Mouse (Mus musculus): ENCODE measurements around the gene Cdkl3. TPM values are rescaled to one million over a fixed set of nuclear protein-coding genes. Genes with fewer than 3 reads are reported as not detected.

Gene Cdkl3
- 28.8 and 32.9 TPM in 2 replicates for polyA plus RNA-seq (2014; fragmentation: Nextera tagmentation; extraction: Ambion mirVana)

DNA sequence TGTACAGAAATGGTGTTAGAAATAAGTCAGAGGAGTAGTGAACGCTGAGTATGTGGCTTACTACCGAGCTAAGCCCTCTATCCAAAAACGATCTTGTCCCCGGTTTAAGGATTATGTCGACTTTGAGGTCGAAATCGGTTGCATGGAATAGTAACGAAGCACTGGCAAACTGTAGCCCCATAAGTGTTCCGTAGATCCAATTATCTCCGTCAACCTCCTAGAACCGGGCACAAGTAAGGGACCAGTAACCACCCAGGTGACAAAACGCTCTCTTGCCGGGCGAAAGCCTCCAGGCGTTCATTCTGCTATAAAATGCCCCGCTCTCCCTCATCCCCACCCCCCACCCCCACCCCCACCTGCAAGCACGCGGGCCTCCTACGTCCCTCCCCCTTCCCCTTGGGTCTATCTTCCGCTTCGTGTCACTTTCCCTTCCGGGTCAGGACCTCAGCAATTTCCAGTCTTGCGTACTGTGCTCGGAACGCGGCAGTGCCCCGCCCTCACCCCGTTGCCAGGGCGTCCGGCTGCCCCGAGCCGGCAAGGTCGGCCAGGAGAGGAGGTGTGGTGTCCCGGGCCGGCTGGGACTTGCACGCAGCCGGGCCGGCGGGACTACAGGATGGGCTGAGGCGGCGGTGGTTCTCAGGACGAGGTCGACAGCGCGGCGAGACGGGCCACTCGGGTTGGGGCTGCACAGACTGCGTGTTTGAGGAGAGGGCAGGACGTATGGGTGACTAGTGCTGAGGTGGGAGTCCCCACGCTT lies at the start of gene Cdkl3:
Gene Cdkl3 (plus strand): TSS at position 450 of the 757 bp plus-strand sequence.
- Histone ChIP-seq H3K36me3 (ENCODE audit: control insufficient read depth, insufficient read depth, low read length) (no peaks in the 10 kb centered on the region), H3K9ac (replicated peaks; ENCODE audit: low read length) (peak within 1 kb of the TSS; percentile 85), H3K4me1 (ENCODE audit: control insufficient read depth, insufficient read depth, low read length) (peaks cover 5% of the 10 kb centered on the region), H3K9me3 (ENCODE audit: control insufficient read depth, low read length) (no peaks in the 10 kb centered on the region), H3K27ac (replicated peaks; ENCODE audit: low read depth, low read length) (peak within 1 kb of the TSS; percentile 92), H3K4me3 (replicated peaks; ENCODE audit: low read depth, low read length) (peak within 1 kb of the TSS; percentile 84), H3K27me3 (ENCODE audit: control insufficient read depth, insufficient read depth, low read length) (no peaks in the 10 kb centered on the region), H3K4me2 (ENCODE audit: low read length) (peak within 1 kb of the TSS; percentile 83)
- DNase-seq: peak; percentile 96
- WGBS: under 1% methylated on average over 51 of the region's 51 CpGs
- peak; percentile 88 for ATAC-seq (ENCODE audit: low FRiP score, low TSS enrichment)

DNA sequence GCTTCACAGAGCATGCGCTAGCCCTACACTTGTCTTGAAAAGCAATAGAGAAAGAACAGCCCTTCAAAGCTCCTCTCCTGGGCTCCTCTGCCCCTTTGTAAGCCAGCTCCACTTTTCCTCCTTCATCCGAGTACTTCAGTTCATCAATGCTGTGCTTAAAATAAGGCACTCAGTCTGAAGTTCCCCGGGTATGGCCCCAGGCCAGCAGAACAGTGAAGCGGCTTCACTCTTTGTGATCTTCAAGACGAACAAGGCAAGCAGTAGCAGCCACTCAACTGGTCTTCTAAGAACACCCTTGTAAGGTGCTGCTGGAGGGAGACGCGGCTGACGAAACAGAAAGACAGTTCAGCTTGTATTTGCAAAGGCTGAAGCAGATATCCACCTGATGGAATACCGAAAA lies 47.9 kb upstream of the Cdkl3 start:
- Histone ChIP-seq H3K4me2 (ENCODE audit: low read length) (no peak overlapping the region), H3K36me3 (ENCODE audit: control insufficient read depth, insufficient read depth, low read length) (no peaks in the 10 kb centered on the region), H3K4me1 (ENCODE audit: control insufficient read depth, insufficient read depth, low read length) (no peaks in the 10 kb centered on the region), H3K27me3 (ENCODE audit: control insufficient read depth, insufficient read depth, low read length) (no peaks in the 10 kb centered on the region), H3K9ac (replicated peaks; ENCODE audit: low read length) (no peak overlapping the region), H3K4me3 (replicated peaks; ENCODE audit: low read depth, low read length) (no peak overlapping the region), H3K9me3 (ENCODE audit: control insufficient read depth, low read length) (0 out of 2 replicates have a peak, but pooled peaks cover 3% of the 10 kb centered on the region), H3K27ac (replicated peaks; ENCODE audit: low read depth, low read length) (no peak overlapping the region)
- ATAC-seq (ENCODE audit: low FRiP score, low TSS enrichment): no peak
- WGBS: 81% methylated on average over 9 of the region's 9 CpGs
- no peak for DNase-seq

DNA sequence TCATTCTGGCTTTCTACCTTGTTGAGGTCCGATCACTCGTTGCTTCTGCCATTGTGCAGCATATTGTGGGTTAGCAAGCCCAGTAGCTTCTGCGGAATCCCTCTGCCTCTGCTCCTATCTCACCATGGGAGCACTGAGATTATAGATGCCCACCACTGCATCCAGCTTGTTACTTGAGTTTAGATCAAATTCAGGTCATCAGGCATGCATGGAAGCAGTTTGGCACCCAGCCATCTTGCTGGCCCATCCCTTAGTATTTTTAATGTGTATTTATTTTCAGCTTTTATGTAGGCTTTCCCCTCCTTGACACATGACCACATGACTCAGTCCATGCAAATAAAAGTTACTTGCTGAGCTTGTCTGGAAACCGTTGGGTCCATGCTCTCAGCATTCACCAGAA lies 46.3 kb upstream of the Cdkl3 start:
- H3K4me3 ChIP-seq (replicated peaks; ENCODE audit: low read depth, low read length): no peak overlapping the region
- ATAC-seq (ENCODE audit: low FRiP score, low TSS enrichment) (no peak), DNase-seq (no peak)
- H3K4me1 ChIP-seq (ENCODE audit: control insufficient read depth, insufficient read depth, low read length): no peaks in the 10 kb centered on the region
- no peaks in the 10 kb centered on the region for H3K27me3 ChIP-seq (ENCODE audit: control insufficient read depth, insufficient read depth, low read length)
- H3K9ac ChIP-seq (replicated peaks; ENCODE audit: low read length): no peak overlapping the region
- H3K9me3 ChIP-seq (ENCODE audit: control insufficient read depth, low read length): 0 out of 2 replicates have a peak, but pooled peaks cover 3% of the 10 kb centered on the region
- 89% methylated on average over 4 of the region's 4 CpGs for WGBS
- no peaks in the 10 kb centered on the region for H3K36me3 ChIP-seq (ENCODE audit: control insufficient read depth, insufficient read depth, low read length)
- H3K27ac ChIP-seq (replicated peaks; ENCODE audit: low read depth, low read length): no peak overlapping the region
- H3K4me2 ChIP-seq (ENCODE audit: low read length): no peak overlapping the region

DNA sequence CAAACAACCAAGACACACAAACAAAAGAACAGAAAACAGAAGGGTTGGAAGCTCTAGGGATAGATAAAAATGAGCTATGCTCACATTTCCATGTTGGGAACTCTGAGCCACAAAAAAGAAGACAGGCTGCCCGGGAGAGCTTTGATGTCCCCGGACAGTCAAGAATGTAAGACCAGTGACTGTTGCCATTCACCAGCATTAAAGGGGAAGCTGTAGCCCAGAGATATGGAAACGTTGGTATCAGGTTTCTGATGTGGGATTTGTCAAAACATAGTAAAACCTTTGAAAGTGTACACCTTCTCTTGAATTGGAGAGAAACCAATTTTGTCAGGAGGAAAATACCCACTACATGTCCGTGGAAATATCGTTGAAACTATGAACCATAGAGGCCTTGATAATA lies 44.5 kb upstream of the Cdkl3 start:
- DNase-seq (no peak), ATAC-seq (ENCODE audit: low FRiP score, low TSS enrichment) (no peak)
- Histone ChIP-seq H3K36me3 (ENCODE audit: control insufficient read depth, insufficient read depth, low read length) (no peaks in the 10 kb centered on the region), H3K9ac (replicated peaks; ENCODE audit: low read length) (no peak overlapping the region), H3K4me1 (ENCODE audit: control insufficient read depth, insufficient read depth, low read length) (no peaks in the 10 kb centered on the region), H3K27me3 (ENCODE audit: control insufficient read depth, insufficient read depth, low read length) (no peaks in the 10 kb centered on the region), H3K4me3 (replicated peaks; ENCODE audit: low read depth, low read length) (no peak overlapping the region), H3K4me2 (ENCODE audit: low read length) (no peak overlapping the region), H3K27ac (replicated peaks; ENCODE audit: low read depth, low read length) (no peak overlapping the region), H3K9me3 (ENCODE audit: control insufficient read depth, low read length) (0 out of 2 replicates have a peak, but pooled peaks cover 3% of the 10 kb centered on the region)
- 83% methylated on average over 5 of the region's 5 CpGs for WGBS

DNA sequence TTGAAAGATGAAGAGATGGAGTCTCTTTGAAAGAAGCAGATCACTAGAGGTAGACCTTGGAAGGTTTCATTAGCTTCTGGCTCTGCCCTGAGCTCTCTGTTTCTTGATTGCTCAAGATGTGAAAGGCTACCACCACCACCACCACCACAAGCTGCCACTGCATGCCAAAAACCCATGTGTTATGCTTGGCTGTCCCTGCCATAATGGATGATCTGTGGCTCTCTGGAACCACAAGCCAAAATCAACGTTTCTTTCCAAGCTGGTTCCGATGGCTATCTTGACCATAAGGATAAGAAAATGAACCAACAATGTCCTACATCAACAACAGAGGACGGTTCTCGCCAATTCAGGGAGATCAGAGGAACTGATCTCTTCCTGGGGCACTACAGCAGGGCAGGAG lies 44.0 kb upstream of the Cdkl3 start:
- DNase-seq (no peak), ATAC-seq (ENCODE audit: low FRiP score, low TSS enrichment) (no peak)
- Histone ChIP-seq H3K4me1 (ENCODE audit: control insufficient read depth, insufficient read depth, low read length) (no peaks in the 10 kb centered on the region), H3K4me2 (ENCODE audit: low read length) (no peak overlapping the region), H3K4me3 (replicated peaks; ENCODE audit: low read depth, low read length) (no peak overlapping the region), H3K36me3 (ENCODE audit: control insufficient read depth, insufficient read depth, low read length) (no peaks in the 10 kb centered on the region), H3K27ac (replicated peaks; ENCODE audit: low read depth, low read length) (no peak overlapping the region), H3K9me3 (ENCODE audit: control insufficient read depth, low read length) (0 out of 2 replicates have a peak, but pooled peaks cover 3% of the 10 kb centered on the region), H3K27me3 (ENCODE audit: control insufficient read depth, insufficient read depth, low read length) (no peaks in the 10 kb centered on the region), H3K9ac (replicated peaks; ENCODE audit: low read length) (no peak overlapping the region)
- WGBS: 90% methylated on average over 4 of the region's 4 CpGs

DNA sequence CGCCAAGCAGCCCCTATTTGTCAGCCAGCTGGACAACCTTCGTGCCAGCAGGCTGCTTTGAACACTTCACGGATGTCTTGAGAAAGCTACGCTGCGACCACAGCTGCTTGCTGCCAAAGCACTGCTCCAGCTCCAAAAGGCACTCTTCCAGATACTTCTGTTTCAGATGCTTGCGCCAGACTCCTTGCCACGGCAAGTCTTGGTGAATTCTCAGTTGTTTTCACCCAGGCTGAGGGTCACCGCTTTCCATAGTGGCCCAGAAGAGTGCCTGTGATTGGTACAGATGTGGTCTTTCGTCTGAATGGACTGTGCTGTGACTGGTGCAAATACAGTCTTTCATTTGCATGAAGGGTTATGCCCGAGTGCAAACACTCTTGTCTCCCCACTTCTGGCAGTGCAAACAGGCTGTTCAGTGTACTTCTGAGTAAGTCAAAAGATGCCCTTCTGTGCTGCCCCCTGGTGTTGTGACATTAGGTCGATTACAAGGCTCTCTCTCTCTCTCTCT lies 43.0 kb upstream of the Cdkl3 start:
- H3K4me2 ChIP-seq (ENCODE audit: low read length): no peak overlapping the region
- ATAC-seq (ENCODE audit: low FRiP score, low TSS enrichment) (no peak), DNase-seq (no peak)
- H3K9me3 ChIP-seq (ENCODE audit: control insufficient read depth, low read length): 0 out of 2 replicates have a peak, but pooled peaks cover 3% of the 10 kb centered on the region
- H3K4me3 ChIP-seq (replicated peaks; ENCODE audit: low read depth, low read length): no peak overlapping the region
- no peak overlapping the region for H3K9ac ChIP-seq (replicated peaks; ENCODE audit: low read length)
- H3K27ac ChIP-seq (replicated peaks; ENCODE audit: low read depth, low read length): no peak overlapping the region
- 71% methylated on average over 11 of the region's 11 CpGs for WGBS
- H3K27me3 ChIP-seq (ENCODE audit: control insufficient read depth, insufficient read depth, low read length): no peaks in the 10 kb centered on the region
- H3K36me3 ChIP-seq (ENCODE audit: control insufficient read depth, insufficient read depth, low read length): no peaks in the 10 kb centered on the region
- no peaks in the 10 kb centered on the region for H3K4me1 ChIP-seq (ENCODE audit: control insufficient read depth, insufficient read depth, low read length)

DNA sequence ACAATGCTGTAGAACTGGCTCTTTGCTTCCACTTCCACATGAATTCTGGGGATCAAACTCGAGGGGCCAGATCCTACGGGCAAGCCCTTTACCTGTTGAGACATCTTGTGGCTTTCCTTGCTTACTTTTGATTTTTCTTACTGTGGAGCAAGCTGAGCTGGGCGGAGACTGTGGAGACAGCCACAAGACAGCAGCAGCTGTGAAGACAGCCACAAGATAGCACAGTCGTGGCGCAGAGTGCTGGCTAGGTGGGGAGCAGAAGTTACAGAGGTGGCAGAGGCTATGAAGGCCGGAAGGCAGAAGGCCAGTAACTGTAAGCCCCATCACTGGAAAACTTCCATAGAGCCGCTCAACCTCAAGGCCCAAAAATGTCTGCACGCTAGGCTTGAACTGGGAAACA lies 42.3 kb upstream of the Cdkl3 start:
- 0 out of 2 replicates have a peak, but pooled peaks cover 3% of the 10 kb centered on the region for H3K9me3 ChIP-seq (ENCODE audit: control insufficient read depth, low read length)
- H3K9ac ChIP-seq (replicated peaks; ENCODE audit: low read length): no peak overlapping the region
- no peak overlapping the region for H3K27ac ChIP-seq (replicated peaks; ENCODE audit: low read depth, low read length)
- H3K4me3 ChIP-seq (replicated peaks; ENCODE audit: low read depth, low read length): no peak overlapping the region
- H3K4me2 ChIP-seq (ENCODE audit: low read length): no peak overlapping the region
- ATAC-seq (ENCODE audit: low FRiP score, low TSS enrichment) (no peak), DNase-seq (no peak)
- H3K27me3 ChIP-seq (ENCODE audit: control insufficient read depth, insufficient read depth, low read length): no peaks in the 10 kb centered on the region
- 92% methylated on average over 8 of the region's 8 CpGs for WGBS
- H3K36me3 ChIP-seq (ENCODE audit: control insufficient read depth, insufficient read depth, low read length): no peaks in the 10 kb centered on the region
- no peaks in the 10 kb centered on the region for H3K4me1 ChIP-seq (ENCODE audit: control insufficient read depth, insufficient read depth, low read length)

DNA sequence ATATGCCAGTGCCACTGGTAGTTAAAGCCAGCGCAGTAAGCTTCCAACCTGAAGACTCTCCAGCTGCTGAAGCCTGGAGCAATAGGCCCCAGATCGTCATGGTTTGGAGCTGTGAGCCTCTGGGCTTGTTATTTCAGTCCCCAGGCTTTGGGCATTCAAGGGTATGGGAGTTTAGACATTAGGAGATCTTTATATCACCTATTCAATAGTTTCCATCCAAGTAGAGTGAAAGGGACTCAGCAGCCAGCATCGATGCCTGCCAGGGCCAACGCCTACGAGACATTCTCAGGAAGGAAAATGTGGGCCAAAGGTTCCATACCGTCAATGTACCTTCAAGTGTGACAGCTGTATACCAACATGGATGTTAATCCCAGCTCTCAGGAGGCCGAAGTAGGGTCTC lies 41.7 kb upstream of the Cdkl3 start:
- no peak overlapping the region for H3K4me2 ChIP-seq (ENCODE audit: low read length)
- H3K27ac ChIP-seq (replicated peaks; ENCODE audit: low read depth, low read length): no peak overlapping the region
- ATAC-seq (ENCODE audit: low FRiP score, low TSS enrichment): no peak
- no peak overlapping the region for H3K4me3 ChIP-seq (replicated peaks; ENCODE audit: low read depth, low read length)
- no peaks in the 10 kb centered on the region for H3K4me1 ChIP-seq (ENCODE audit: control insufficient read depth, insufficient read depth, low read length)
- no peaks in the 10 kb centered on the region for H3K36me3 ChIP-seq (ENCODE audit: control insufficient read depth, insufficient read depth, low read length)
- no peak overlapping the region for H3K9ac ChIP-seq (replicated peaks; ENCODE audit: low read length)
- no peak for DNase-seq
- H3K9me3 ChIP-seq (ENCODE audit: control insufficient read depth, low read length): 0 out of 2 replicates have a peak, but pooled peaks cover 3% of the 10 kb centered on the region
- 94% methylated on average over 7 of the region's 7 CpGs for WGBS
- H3K27me3 ChIP-seq (ENCODE audit: control insufficient read depth, insufficient read depth, low read length): no peaks in the 10 kb centered on the region

DNA sequence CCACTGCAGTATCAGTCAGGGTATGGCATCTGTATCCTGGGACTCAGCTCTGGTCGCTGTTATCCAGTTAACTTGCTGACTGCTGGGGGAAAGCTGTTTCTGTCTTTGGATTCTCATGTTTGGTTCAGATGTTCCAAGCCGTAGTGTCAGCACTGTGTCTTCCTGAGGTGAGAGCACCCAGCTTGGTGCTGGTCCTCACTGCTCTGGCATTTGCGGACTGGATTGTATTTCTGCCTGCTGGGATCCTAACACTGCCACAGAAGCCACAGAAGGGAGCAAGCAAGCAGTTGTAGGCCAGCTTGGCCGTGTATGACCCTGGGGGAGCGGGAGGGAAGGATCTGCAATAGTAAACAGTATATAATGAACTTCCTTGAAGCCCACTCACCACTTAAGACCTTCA lies 37.4 kb upstream of the Cdkl3 start:
- no peaks in the 10 kb centered on the region for H3K27me3 ChIP-seq (ENCODE audit: control insufficient read depth, insufficient read depth, low read length)
- WGBS: 87% methylated on average over 5 of the region's 5 CpGs
- H3K36me3 ChIP-seq (ENCODE audit: control insufficient read depth, insufficient read depth, low read length): peaks cover 19% of the 10 kb centered on the region
- no peak overlapping the region for H3K9ac ChIP-seq (replicated peaks; ENCODE audit: low read length)
- no peaks in the 10 kb centered on the region for H3K9me3 ChIP-seq (ENCODE audit: control insufficient read depth, low read length)
- peaks cover 5% of the 10 kb centered on the region; the same call in 1 of the 2 replicates for H3K4me1 ChIP-seq (ENCODE audit: control insufficient read depth, insufficient read depth, low read length)
- ATAC-seq (ENCODE audit: low FRiP score, low TSS enrichment) (no peak), DNase-seq (no peak)
- no peak overlapping the region for H3K4me2 ChIP-seq (ENCODE audit: low read length)
- H3K27ac ChIP-seq (replicated peaks; ENCODE audit: low read depth, low read length): no peak overlapping the region
- no peak overlapping the region for H3K4me3 ChIP-seq (replicated peaks; ENCODE audit: low read depth, low read length)

All from midbrain, embryonic 14.5 days (tissue).